Mouse (Mus musculus) embryonic facial prominence, embryonic 14.5 days (tissue): ENCODE results near the gene Capn10. TPM values are rescaled to one million over a fixed set of nuclear protein-coding genes. Genes with fewer than 3 reads are reported as not detected.

ENCODE experiments used
- ATAC-seq: fragments of 200-750 bp; cut with Nextera tagmentation; 2 replicates; pipeline ENCODE4 v1.8.0; 2017; ENCODE audit warnings: low read depth, moderate number of reproducible peaks, moderate TSS enrichment
- DNase-seq: peaks from one replicate; pipeline ENCODE4 v3.0.0-alpha.2; 2015; ENCODE audit warnings: low spot score
- H3K27ac ChIP-seq: fragments of 300-500 bp; sonication (generic); replicated peaks from 2 replicates; pipeline ENCODE4 v1.5.1; 2014; ENCODE audit warnings: low read depth, mild to moderate bottlenecking, low read length, moderate library complexity
- H3K27me3 ChIP-seq: fragments of 300-500 bp; sonication (generic); replicated peaks from 2 replicates; pipeline ENCODE4 v1.6.1; 2014; ENCODE audit warnings: low read length; ENCODE audit not compliant: control insufficient read depth, insufficient read depth
- H3K36me3 ChIP-seq: fragments of 300-500 bp; sonication (generic); 2 replicates; pipeline ENCODE4 v1.6.1; 2014; ENCODE audit warnings: low read length, mixed read lengths; ENCODE audit not compliant: control insufficient read depth, insufficient read depth
- H3K4me1 ChIP-seq: fragments of 300-500 bp; sonication (generic); 2 replicates; pipeline ENCODE4 v1.6.1; 2014; ENCODE audit warnings: antibody characterized with exemption, low read length; ENCODE audit not compliant: control insufficient read depth, insufficient read depth
- H3K4me2 ChIP-seq: fragments of 300-500 bp; sonication (generic); 2 replicates; pipeline ENCODE4 v1.6.1; 2014; ENCODE audit warnings: low read depth, mild to moderate bottlenecking, low read length, moderate library complexity, mixed read lengths
- H3K4me3 ChIP-seq: fragments of 300-500 bp; sonication (generic); 2 replicates; pipeline ENCODE4 v1.5.1; 2014; ENCODE audit warnings: low read depth, mild to moderate bottlenecking, low read length
- H3K9ac ChIP-seq: fragments of 300-500 bp; sonication (generic); 2 replicates; pipeline ENCODE4 v1.6.1; 2014; ENCODE audit warnings: low read depth, mild to moderate bottlenecking, low read length, moderate library complexity, mixed read lengths
- H3K9me3 ChIP-seq: fragments of 300-500 bp; sonication (generic); 2 replicates; pipeline ENCODE4 v1.6.1; 2016; ENCODE audit warnings: low read length; ENCODE audit not compliant: control insufficient read depth
- WGBS: fragments of 180-500 bp; shearing (Covaris S2); extraction: QIAGEN DNeasy Blood & Tissue Kit; methylation state at CpG from one replicate; pipeline ENCODE4 v1.1.7; 2014; 5-methylcytosine and 5-hydroxymethylcytosine counted together
- polyA plus RNA-seq: library from polyadenylated mRNA; unstranded; fragments of >200 nt; fragmentation: Nextera tagmentation; extraction: Ambion mirVana; gene quantifications from 2 replicates; pipeline ENCODE4 v1.2.1, GENCODE M21; 2014

Gene Capn10
- polyA plus RNA-seq, 1 experiment from 2014 or later, result 24.4 TPM

- Histone ChIP-seq H3K4me3 (peak overlapping the region; percentile 87), H3K36me3 (peaks cover 13% of the 10 kb centered on the region; the same call in 1 of the 2 replicates), H3K4me2 (peak overlapping the region; percentile 57), H3K27ac (peak overlapping the region; percentile 97), H3K9ac (peak overlapping the region; percentile 83), H3K9me3 (peaks cover 15% of the 10 kb centered on the region; the same call in 1 of the 2 replicates), H3K27me3 (no peaks in the 10 kb centered on the region), H3K4me1 (0 out of 2 replicates have a peak, but pooled peaks cover 14% of the 10 kb centered on the region)
- WGBS, result 81% methylated on average over 4 of the region's 4 CpGs
- DNase-seq (no peak), ATAC-seq (no peak)
These were observed 565 bp upstream of the Capn10 start for GRCm38 (mm10) chr1:92933611-92934010.

GRCm38 (mm10) chr1:92935054-92935962 is 1.1 kb downstream of the Capn10 start:
- H3K27me3 ChIP-seq, result no peaks in the 10 kb centered on the region
- H3K9me3 ChIP-seq, result peaks cover 15% of the 10 kb centered on the region; the same call in 1 of the 2 replicates
- WGBS, result 13% methylated on average over 10 of the region's 10 CpGs
- ATAC-seq (no peak), DNase-seq (peak; percentile 35)
- peak overlapping the region; percentile 83 for H3K9ac ChIP-seq
- peak overlapping the region; percentile 57 for H3K4me2 ChIP-seq
- 0 out of 2 replicates have a peak, but pooled peaks cover 14% of the 10 kb centered on the region for H3K4me1 ChIP-seq
- peak overlapping the region; percentile 87 for H3K4me3 ChIP-seq
- H3K36me3 ChIP-seq, result peaks cover 29% of the 10 kb centered on the region
- H3K27ac ChIP-seq, result peak overlapping the region; percentile 97; the same call in 1 of the 2 replicates

- ATAC-seq, result no peak
- Histone ChIP-seq H3K27ac (no peak overlapping the region), H3K4me3 (peak overlapping the region; percentile 87; the same call in 1 of the 2 replicates), H3K9me3 (peaks cover 15% of the 10 kb centered on the region; the same call in 1 of the 2 replicates), H3K36me3 (peaks cover 34% of the 10 kb centered on the region), H3K9ac (peak overlapping the region; percentile 83), H3K4me2 (peak overlapping the region; percentile 57), H3K4me1 (0 out of 2 replicates have a peak, but pooled peaks cover 14% of the 10 kb centered on the region), H3K27me3 (no peaks in the 10 kb centered on the region)
- WGBS, result 72% methylated on average over 2 of the region's 2 CpGs
- DNase-seq, result no peak
These were observed 1.8 kb downstream of the Capn10 start for GRCm38 (mm10) chr1:92935977-92936376.

DNA sequence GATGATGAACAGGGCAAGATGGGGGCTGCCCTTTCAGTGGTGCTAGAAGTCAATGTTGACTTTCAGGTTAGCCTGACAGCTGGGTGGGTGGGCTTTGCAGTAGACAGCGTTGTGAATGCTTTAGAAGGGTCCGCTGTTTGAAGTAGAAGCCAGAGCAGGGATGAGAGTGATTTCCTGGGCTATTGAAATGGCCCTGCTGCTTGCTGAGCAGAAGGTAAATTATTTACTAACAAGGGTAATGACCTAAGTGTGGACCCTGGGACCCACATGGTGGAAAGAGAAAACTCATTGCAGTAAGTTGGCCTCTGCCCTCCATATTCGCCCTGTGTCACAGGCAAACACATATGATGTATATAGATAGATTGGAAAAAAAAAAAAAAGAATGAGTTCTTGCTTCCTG is 2.3 kb downstream of the Capn10 start:
- DNase-seq, result no peak
- 0 out of 2 replicates have a peak, but pooled peaks cover 14% of the 10 kb centered on the region for H3K4me1 ChIP-seq
- H3K36me3 ChIP-seq, result peaks cover 36% of the 10 kb centered on the region
- peaks cover 15% of the 10 kb centered on the region; the same call in 1 of the 2 replicates for H3K9me3 ChIP-seq
- 85% methylated on average over 3 of the region's 3 CpGs for WGBS
- ATAC-seq, result no peak
- H3K27ac ChIP-seq, result no peak overlapping the region
- no peak overlapping the region for H3K4me2 ChIP-seq
- no peaks in the 10 kb centered on the region for H3K27me3 ChIP-seq
- H3K9ac ChIP-seq, result 0 out of 2 replicates have a peak overlapping the region, but pooled peaks have one; percentile 2
- H3K4me3 ChIP-seq, result no peak overlapping the region

- 88% methylated on average over 3 of the region's 3 CpGs for WGBS
- Histone ChIP-seq H3K9ac (no peak overlapping the region), H3K27me3 (no peaks in the 10 kb centered on the region), H3K4me1 (0 out of 2 replicates have a peak, but pooled peaks cover 14% of the 10 kb centered on the region), H3K36me3 (peaks cover 49% of the 10 kb centered on the region), H3K4me2 (no peak overlapping the region), H3K9me3 (peaks cover 7% of the 10 kb centered on the region; the same call in 1 of the 2 replicates), H3K27ac (no peak overlapping the region), H3K4me3 (no peak overlapping the region)
- DNase-seq, result no peak
- ATAC-seq, result no peak
These were observed 3.6 kb downstream of the Capn10 start for GRCm38 (mm10) chr1:92937797-92938196.

DNA sequence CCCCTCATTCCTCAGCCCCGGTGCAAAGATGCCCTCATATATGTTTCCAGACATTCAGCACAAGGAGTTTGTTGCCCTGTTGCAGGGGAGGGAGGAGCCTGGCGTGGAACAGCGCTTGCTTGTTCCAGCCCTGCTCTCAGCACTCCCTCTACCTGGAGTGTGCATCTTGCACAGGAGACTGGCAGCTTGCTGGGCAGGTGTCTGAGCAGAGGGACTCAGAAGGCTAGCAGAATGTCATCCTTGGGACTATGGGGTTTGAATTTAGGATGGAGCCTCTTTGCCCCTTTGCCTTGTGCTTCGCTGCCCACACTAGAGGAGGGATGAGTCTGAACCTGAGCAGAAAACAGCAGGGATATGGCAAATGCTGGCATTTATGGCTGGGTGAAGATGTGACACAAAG is 5.6 kb downstream of the Capn10 start:
- no peak overlapping the region for H3K27ac ChIP-seq
- no peak for DNase-seq
- no peak for ATAC-seq
- no peak overlapping the region for H3K4me3 ChIP-seq
- H3K9me3 ChIP-seq, result no peaks in the 10 kb centered on the region
- peaks cover 67% of the 10 kb centered on the region for H3K36me3 ChIP-seq
- no peak overlapping the region for H3K4me2 ChIP-seq
- H3K27me3 ChIP-seq, result no peaks in the 10 kb centered on the region
- no peak overlapping the region for H3K9ac ChIP-seq
- 0 out of 2 replicates have a peak, but pooled peaks cover 9% of the 10 kb centered on the region for H3K4me1 ChIP-seq
- WGBS, result 91% methylated on average over 4 of the region's 4 CpGs

DNA sequence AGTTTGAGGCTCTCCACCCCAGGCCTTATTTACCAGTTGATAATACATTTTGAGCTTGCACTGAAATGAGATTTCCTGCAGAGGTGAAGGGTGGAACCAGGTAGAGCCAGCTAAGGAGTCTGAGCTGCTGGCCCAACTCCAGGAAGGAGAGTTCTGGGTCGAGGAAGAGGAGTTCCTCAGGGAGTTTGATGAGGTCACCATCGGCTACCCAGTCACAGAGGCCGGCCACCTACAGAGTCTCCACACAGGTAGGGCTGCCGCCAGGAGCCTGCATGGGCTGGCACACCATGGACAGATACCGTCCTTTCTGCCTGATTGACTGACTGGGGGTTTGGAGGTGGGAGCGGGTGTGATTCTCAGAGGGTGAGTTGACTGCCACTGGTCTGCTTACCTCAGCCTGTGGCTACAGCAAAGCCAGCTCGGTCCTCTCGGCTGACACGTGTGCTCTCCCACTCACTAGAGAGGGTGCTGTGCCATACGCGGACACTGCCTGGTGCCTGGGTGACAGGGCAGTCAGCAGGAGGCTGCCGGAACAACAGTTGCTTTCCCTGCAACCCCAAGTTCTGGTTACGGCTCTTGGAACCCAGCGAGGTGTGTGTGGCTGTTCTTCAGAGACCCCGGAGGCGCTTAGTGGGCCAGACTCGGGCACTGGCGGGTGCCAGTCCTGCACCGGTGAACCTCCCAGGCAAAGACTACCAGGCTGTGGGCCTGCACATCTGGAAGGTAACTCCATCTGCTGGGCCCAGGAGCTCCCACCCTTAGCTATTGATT is 9.2 kb downstream of the Capn10 start:
- H3K4me3 ChIP-seq, result no peak overlapping the region
- H3K27me3 ChIP-seq, result no peaks in the 10 kb centered on the region
- H3K4me1 ChIP-seq, result no peaks in the 10 kb centered on the region
- WGBS, result 94% methylated on average over 13 of the region's 19 CpGs
- H3K4me2 ChIP-seq, result no peak overlapping the region
- H3K9ac ChIP-seq, result no peak overlapping the region
- DNase-seq (no peak), ATAC-seq (no peak)
- no peaks in the 10 kb centered on the region for H3K9me3 ChIP-seq
- H3K36me3 ChIP-seq, result peaks cover 91% of the 10 kb centered on the region
- H3K27ac ChIP-seq, result no peak overlapping the region

DNA sequence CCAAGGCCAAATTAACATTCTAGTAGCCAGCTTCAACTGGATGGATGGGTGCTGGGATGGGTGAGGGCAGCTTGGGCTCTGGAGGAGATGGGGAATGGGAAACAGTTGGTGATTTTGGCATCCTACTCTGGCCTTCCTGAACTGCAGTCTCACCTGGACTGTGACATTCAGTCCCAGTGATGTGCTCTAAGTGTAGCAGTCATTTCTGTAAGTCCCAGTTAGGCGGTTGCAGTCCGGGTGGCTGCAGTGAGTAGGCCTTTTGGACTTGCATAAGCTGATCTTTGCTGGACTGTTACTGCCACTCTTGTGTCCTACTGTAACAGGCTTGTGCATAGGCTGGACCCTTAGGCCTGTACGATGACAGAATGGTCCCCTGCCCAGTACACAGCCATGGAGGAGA is 13.8 kb downstream of the Capn10 start:
- DNase-seq (no peak), ATAC-seq (no peak)
- no peak overlapping the region for H3K9ac ChIP-seq
- H3K4me1 ChIP-seq, result no peaks in the 10 kb centered on the region
- H3K36me3 ChIP-seq, result peaks cover 60% of the 10 kb centered on the region
- H3K27me3 ChIP-seq, result no peaks in the 10 kb centered on the region
- no peak overlapping the region for H3K27ac ChIP-seq
- H3K9me3 ChIP-seq, result no peaks in the 10 kb centered on the region
- H3K4me2 ChIP-seq, result no peak overlapping the region
- no peak overlapping the region for H3K4me3 ChIP-seq
- WGBS, result 91% methylated on average over 3 of the region's 3 CpGs
